Mouse (Mus musculus): ENCODE data around the gene Fjx1.

The Fjx1 gene

GRCm38 (mm10) chr2:102427974-102428373 lies 24.3 kb downstream of the Fjx1 start:
- DNase-seq (ENCODE audit: low read depth in 1 of 2, low spot score in 2 of 2): no peak

DNA sequence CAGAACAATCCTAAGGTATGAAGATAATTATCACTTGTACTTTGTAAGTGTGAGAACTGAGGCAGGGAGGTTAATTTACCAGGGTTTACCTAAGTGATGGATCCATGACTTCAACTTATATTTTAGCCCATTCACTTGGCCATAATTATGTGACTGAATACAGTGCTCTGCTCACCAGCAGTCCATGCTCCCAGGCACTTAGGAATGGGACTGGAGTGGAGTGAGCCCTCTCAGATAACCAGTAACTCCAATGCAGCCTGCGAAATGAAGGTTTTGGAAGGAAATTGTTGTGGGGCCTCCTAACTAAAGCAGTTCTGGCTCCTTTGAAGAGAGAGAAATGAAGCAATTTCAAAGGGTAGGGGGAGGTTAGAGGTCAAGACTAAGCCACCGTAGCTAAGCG lies 25.9 kb downstream of the Fjx1 start:
- DNase-seq (ENCODE audit: low read depth in 1 of 2, low spot score in 2 of 2): no peak

DNA sequence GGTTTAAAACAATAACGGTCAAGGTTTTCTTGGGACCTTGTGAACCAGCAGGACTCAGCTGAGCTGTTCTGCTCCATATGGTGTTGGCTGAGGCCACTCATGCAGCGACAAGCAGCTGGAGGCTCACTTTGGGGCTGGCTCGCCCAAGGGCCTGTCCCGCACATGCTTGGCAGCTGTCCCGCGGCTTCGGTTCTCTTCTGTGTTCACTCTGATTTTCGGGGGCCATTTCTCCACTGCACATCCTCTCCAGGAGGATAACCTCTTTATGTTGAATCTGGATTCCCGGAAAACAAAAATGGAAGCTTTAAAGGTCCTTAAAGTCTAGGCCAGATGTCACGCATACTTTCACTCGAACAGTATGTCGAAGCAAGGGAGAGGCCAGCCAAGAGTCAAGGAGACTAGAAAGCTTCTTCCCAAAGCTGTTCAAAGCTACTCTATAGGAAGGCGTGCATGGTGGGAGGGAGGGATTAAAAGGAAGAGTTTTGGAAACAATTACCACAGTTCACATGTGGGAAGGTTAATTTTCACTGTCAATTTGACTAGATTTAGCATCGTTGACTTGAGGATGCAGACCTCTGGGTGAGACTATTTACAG lies 36.1 kb downstream of the Fjx1 start:
- no peak for DNase-seq (ENCODE audit: low read depth in 1 of 2, low spot score in 2 of 2)

DNA sequence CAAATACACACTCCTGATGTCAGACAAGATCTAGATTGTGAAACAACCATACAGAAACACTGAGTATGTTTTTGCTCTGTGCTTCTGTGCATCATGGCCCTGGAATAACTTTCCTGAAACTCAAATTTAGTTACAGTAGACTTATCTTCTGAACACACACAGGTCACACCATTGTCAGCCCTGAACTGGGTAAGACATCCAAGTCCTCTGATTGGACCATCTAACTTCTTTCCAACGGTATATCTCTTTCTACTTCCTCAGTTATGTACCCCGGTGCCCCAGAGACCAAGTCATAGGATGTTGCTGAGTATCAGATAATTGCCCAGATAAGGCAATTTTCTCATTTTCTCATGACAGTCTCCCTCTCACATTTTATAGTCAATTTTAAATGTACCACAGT lies 39.6 kb downstream of the Fjx1 start:
- DNase-seq (ENCODE audit: low read depth in 1 of 2, low spot score in 2 of 2): no peak

DNA sequence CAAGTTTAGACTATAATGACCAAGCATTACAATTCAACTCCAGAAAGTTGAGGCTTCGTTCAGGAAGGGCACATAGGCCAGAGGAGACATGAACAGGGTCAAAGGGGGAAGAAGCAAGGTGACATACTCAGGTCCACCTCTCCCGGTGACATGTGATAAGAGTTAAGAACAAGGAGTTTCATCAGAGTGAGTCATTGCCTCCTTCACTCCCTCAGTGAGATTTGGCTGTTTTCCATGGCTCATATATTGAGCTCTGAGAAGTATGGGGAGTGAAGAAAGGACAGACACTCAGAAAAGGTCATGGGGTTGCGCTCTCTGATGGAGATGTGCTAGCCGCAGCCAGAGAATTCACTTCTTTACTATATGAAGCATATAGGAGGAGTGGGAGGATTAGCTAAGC lies 41.7 kb downstream of the Fjx1 start:
- no peak for DNase-seq (ENCODE audit: low read depth in 1 of 2, low spot score in 2 of 2)

DNA sequence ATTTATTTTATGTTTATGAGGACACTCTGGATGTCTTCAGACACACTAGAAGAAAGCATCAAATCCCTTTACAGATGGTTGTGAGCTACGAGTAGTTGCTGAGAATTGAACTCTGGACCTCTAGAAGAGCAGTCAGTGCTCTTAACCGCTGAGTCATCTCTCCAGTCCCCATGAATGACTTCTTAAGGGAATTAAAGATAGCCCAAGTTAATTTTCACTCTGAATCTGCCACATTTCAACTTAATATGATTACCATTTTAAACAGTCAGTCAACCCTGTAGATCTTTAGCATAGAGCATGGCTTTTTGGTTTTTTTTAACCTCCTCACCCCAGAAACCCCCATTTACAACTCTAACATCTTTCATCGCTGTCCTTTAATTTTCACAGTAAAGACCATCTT lies 42.6 kb downstream of the Fjx1 start:
- DNase-seq (ENCODE audit: low read depth in 1 of 2, low spot score in 2 of 2): no peak

GRCm38 (mm10) chr2:102407363-102408184 lies 44.7 kb downstream of the Fjx1 start, which contains the start of gene Trim44:
Gene Trim44, minus strand, starts transcription at chr2:102407828.
- no peak for DNase-seq (ENCODE audit: low read depth in 1 of 2, low spot score in 2 of 2)

DNA sequence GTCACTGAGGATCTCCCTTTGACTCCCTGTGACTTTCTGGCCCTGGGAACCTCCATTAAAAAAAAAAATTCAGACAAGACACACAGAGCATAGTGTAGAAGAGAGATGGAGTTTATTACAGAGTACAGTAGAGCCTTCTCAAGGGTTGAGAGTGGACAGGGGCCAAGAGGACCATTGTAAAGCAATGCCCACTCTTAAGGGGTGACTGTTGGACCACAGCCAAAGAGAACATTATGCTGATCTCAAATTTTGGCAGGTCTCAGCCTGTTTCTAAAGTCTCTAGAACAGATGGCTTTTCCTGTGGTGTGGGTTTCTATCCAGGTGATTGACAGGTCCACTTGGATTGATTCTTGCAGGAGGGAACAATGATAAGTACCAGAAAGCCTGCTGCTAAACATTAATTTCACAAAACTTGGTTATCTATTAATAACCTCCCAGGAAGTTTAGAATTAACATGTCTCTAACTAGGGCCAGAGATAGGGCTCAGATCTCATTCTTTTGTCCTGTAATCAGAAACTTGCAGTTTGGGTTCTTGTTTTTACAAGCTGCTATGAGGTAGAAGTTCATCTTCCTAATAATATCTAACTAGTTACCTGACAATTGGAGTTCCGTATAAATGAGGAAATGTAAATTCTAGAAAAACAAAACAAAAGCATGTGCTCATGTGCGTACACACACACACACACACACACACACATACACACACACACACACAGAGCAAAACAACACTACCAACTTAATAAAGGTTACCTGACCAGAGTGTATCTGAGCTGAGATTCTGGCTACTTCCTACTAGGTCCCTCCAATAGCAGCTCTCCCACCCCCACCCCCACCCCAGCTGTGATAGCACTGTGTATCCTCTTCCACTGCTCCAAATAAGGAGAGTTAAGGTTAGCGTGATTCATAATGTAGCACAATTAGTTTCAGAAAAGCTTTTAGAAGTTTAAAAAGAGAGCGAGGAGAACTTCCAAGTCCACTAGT lies 45.7 kb downstream of the Fjx1 start:
- no peak for DNase-seq (ENCODE audit: low read depth in 1 of 2, low spot score in 2 of 2)

- DNase-seq (ENCODE audit: low read depth in 1 of 2, low spot score in 2 of 2): no peak
Measured at GRCm38 (mm10) chr2:102403982-102404381, 48.3 kb downstream of the Fjx1 start.

GRCm38 (mm10) chr2:102403306-102403705 lies 49.0 kb downstream of the Fjx1 start:
- no peak for DNase-seq (ENCODE audit: low read depth in 1 of 2, low spot score in 2 of 2)

- DNase-seq (ENCODE audit: low read depth in 1 of 2, low spot score in 2 of 2): no peak
Measured at GRCm38 (mm10) chr2:102401352-102401692, 51.0 kb downstream of the Fjx1 start.

- peak; percentile 14 to 55 for DNase-seq (ENCODE audit: low read depth in 1 of 2, low spot score in 2 of 2)
Measured at GRCm38 (mm10) chr2:102400605-102401351, 51.5 kb downstream of the Fjx1 start.

DNA sequence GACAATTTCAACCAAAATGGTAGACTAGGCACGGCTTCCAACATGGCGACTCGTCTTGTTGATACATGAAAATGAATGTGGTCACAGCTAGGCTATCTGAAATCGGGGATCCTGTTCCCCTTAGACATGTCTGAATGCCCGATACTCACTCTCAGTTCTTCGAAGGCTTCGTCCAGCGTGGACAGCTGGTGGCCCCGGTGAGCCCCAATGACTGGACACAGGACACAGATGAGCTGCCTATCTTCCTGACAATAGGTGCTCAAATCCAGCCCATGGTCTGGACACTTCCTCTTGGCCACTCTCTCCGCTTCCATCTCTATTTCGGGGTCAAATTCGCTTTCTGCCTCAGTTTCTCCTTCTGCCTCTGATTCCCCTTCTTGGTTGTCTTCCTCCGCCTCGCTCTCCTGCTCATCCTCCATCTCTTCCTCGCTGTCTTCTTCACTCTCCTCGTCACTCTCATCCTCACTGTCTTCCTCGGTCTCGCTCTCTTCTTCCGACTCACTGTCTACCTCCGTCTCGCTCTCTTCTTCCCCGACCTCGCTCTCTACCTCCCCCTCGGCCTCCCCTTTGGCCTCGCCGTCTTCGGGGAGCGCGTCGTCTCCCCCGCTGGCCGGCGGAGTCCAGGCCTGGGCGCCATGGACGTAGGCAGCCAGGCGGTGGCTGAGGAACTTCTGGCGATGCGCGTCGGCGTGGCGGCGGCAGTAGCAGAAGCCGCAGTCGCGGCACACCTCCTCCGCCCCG lies 52.3 kb downstream of the Fjx1 start:
- DNase-seq (ENCODE audit: low read depth in 1 of 2, low spot score in 2 of 2): no peak
